Mouse (Mus musculus) CH12.LX (cell line): ENCODE measurements around the gene Syk. TPM values are rescaled to one million over a fixed set of nuclear protein-coding genes. Genes with fewer than 3 reads are reported as not detected.
A peak's percentile ranks its signal among the peaks of the same experiment; 100 is the strongest.

Experiments
- DNase-seq: peaks from one replicate; pipeline ENCODE4 v3.0.0-alpha.2; 2013; ENCODE audit errors: extremely low read depth
- H3K27ac ChIP-seq: 2 replicates; pipeline ENCODE4 v1.5.1; 2012; ENCODE audit warnings: low read depth, mild to moderate bottlenecking, control low read depth, moderate library complexity; ENCODE audit not compliant: insufficient read depth
- H3K27me3 ChIP-seq: replicated peaks from 2 replicates; pipeline ENCODE3; 2012; ENCODE audit warnings: inconsistent platforms
- H3K36me3 ChIP-seq, 2 experiments: replicated peaks in 1 of 2; 2 replicates each; pipeline versions ENCODE3 to v1.6.1; 2012; ENCODE audit warnings: inconsistent platforms in 1 of 2, low read length in 1 of 2, mild to moderate bottlenecking in 1 of 2, mixed read lengths in 1 of 2, moderate library complexity in 1 of 2; ENCODE audit not compliant: control insufficient read depth in 1 of 2, insufficient read depth in 1 of 2
- H3K4me1 ChIP-seq, 2 experiments: 2 replicates each; pipeline ENCODE4 v1.6.1; 2012; ENCODE audit warnings: inconsistent platforms in 1 of 2, moderate library complexity in 1 of 2; ENCODE audit not compliant: insufficient read depth in 2 of 2, control insufficient read depth in 1 of 2
- H3K4me2 ChIP-seq: 2 replicates; pipeline ENCODE4 v1.6.1; 2012; ENCODE audit warnings: low read depth, mild to moderate bottlenecking, control low read depth; ENCODE audit not compliant: poor library complexity, insufficient read depth, severe bottlenecking
- H3K4me3 ChIP-seq, 3 experiments: fragments of 150-350 bp in 1 of 3; sonication (generic) in 1 of 3; replicated peaks in 1 of 3; 2 replicates each; pipeline versions ENCODE3 to v1.5.1; 2011 to 2012; ENCODE audit warnings: low read depth in 2 of 3, low read length in 2 of 3, mild to moderate bottlenecking in 2 of 3, moderate library complexity in 2 of 3, control low read depth in 1 of 3, improper control_type of control experiment in 1 of 3, inconsistent platforms in 1 of 3, mixed read lengths in 1 of 3; ENCODE audit not compliant: poor library complexity in 1 of 3
- H3K79me2 ChIP-seq: replicated peaks from 2 replicates; pipeline ENCODE4 v1.6.1; 2012; ENCODE audit warnings: mild to moderate bottlenecking, moderate library complexity; ENCODE audit not compliant: control insufficient read depth, poor library complexity, insufficient read depth, severe bottlenecking; ENCODE audit errors: extremely low read depth
- H3K9ac ChIP-seq: 2 replicates; pipeline ENCODE4 v1.6.1; 2012; ENCODE audit warnings: low read depth, mild to moderate bottlenecking, control low read depth, moderate library complexity; ENCODE audit not compliant: insufficient read depth
- H3K9me3 ChIP-seq: replicated peaks from 2 replicates; pipeline ENCODE3; 2012; ENCODE audit warnings: low read length, inconsistent platforms, mixed read lengths
- CTCF ChIP-seq, 2 experiments: IDR thresholded peaks in 1 of 2; conservative IDR thresholded peaks in 1 of 2; 2 replicates each; pipeline ENCODE4 v1.5.1; 2011 to 2012; ENCODE audit warnings: low read depth in 2 of 2, low read length in 2 of 2, improper control_type of control experiment in 1 of 2, inconsistent platforms in 1 of 2, mild to moderate bottlenecking in 1 of 2, moderate library complexity in 1 of 2
- EP300 ChIP-seq: IDR thresholded peaks from 2 replicates; pipeline ENCODE4 v1.6.1; 2011; ENCODE audit warnings: low read length, improper control_type of control experiment
- ETS1 ChIP-seq: conservative IDR thresholded peaks from 2 replicates; pipeline ENCODE4 v1.6.1; 2012; ENCODE audit warnings: low read depth, mild to moderate bottlenecking, inconsistent platforms, low read length, improper control_type of control experiment, moderate library complexity
- GABPA ChIP-seq: IDR thresholded peaks from 2 replicates; pipeline ENCODE4 v1.6.1; 2012; ENCODE audit warnings: low read depth, low read length, improper control_type of control experiment, inconsistent platforms; ENCODE audit not compliant: insufficient replicate concordance
- HCFC1 ChIP-seq: IDR thresholded peaks from 2 replicates; pipeline ENCODE4 v1.6.1; 2012; ENCODE audit warnings: low read depth, mild to moderate bottlenecking, inconsistent platforms, low read length, improper control_type of control experiment
- JUN ChIP-seq: IDR thresholded peaks from 2 replicates; pipeline ENCODE4 v1.6.1; 2011; ENCODE audit warnings: low read depth, mild to moderate bottlenecking, low read length, improper control_type of control experiment, moderate library complexity; ENCODE audit not compliant: insufficient read depth
- MAFK ChIP-seq: IDR thresholded peaks from 2 replicates; pipeline ENCODE4 v1.6.1; 2011; ENCODE audit warnings: low read length, improper control_type of control experiment; ENCODE audit not compliant: insufficient replicate concordance
- MAX ChIP-seq: IDR thresholded peaks from 2 replicates; pipeline ENCODE4 v1.6.1; 2011; ENCODE audit warnings: low read length, improper control_type of control experiment
- MEF2A ChIP-seq: IDR thresholded peaks from 2 replicates; pipeline ENCODE4 v1.6.1; 2014; ENCODE audit warnings: low read depth, mild to moderate bottlenecking, inconsistent platforms, low read length, improper control_type of control experiment, borderline replicate concordance
- MYC ChIP-seq: IDR thresholded peaks from 2 replicates; pipeline ENCODE4 v1.6.1; 2011; ENCODE audit warnings: low read depth, mild to moderate bottlenecking, improper control_type of control experiment, low read length
- NELFE ChIP-seq: IDR thresholded peaks from 2 replicates; pipeline ENCODE4 v1.6.1; 2011; ENCODE audit warnings: low read depth, low read length, improper control_type of control experiment
- NRF1 ChIP-seq: IDR thresholded peaks from 2 replicates; pipeline ENCODE4 v1.6.1; 2014; ENCODE audit warnings: low read depth, mild to moderate bottlenecking, inconsistent platforms, low read length, improper control_type of control experiment, moderate library complexity
- PAX5 ChIP-seq: IDR thresholded peaks from 2 replicates; pipeline ENCODE4 v1.6.1; 2012; ENCODE audit warnings: low read length, inconsistent platforms, mixed read lengths
- RCOR1 ChIP-seq: conservative IDR thresholded peaks from 2 replicates; pipeline ENCODE4 v1.6.1; 2012; ENCODE audit warnings: low read depth, mild to moderate bottlenecking, inconsistent platforms, low read length, improper control_type of control experiment
- SIN3A ChIP-seq: IDR thresholded peaks from 2 replicates; pipeline ENCODE4 v1.6.1; 2012; ENCODE audit warnings: low read length, improper control_type of control experiment, inconsistent platforms
- TBP ChIP-seq: conservative IDR thresholded peaks from 2 replicates; pipeline ENCODE4 v1.6.1; 2011; ENCODE audit warnings: low read depth, low read length, improper control_type of control experiment
- TCF12 ChIP-seq: IDR thresholded peaks from 2 replicates; pipeline ENCODE4 v1.6.1; 2014; ENCODE audit warnings: low read depth, mild to moderate bottlenecking, inconsistent platforms, low read length, improper control_type of control experiment
- USF1 ChIP-seq: IDR thresholded peaks from 2 replicates; pipeline ENCODE4 v1.6.1; 2014; ENCODE audit warnings: low read depth, mild to moderate bottlenecking, inconsistent platforms, low read length, improper control_type of control experiment
- ZMIZ1 ChIP-seq: IDR thresholded peaks from 2 replicates; pipeline ENCODE4 v1.6.1; 2012; ENCODE audit warnings: low read depth, mild to moderate bottlenecking, inconsistent platforms, low read length, improper control_type of control experiment
- dilution Hi-C: fragments of 300-500 bp; cut with MboI; formaldehyde crosslinking; loops from 2 replicates; pipeline ENCODE4 v1.14.3; 2020; ENCODE audit warnings: low sequenced_read_pairs; ENCODE audit not compliant: extremely low pct_unique_long_range_greater_than_20kb, extremely low pct_ligation_motif_present
- in situ Hi-C: fragments of 300-500 bp; cut with MboI; formaldehyde crosslinking; loops from 3 replicates; pipeline ENCODE4 v1.14.3; 2019; ENCODE audit warnings: low sequenced_read_pairs, low pct_ligation_motif_present, low pct_unique_long_range_greater_than_20kb, mixed read lengths
- polyA plus RNA-seq: library from polyadenylated mRNA; unstranded; fragments of >175 nt; gene quantifications from 2 replicates; pipeline ENCODE4 v1.2.1, GENCODE M21; 2012; ENCODE audit warnings: low read depth; ENCODE audit not compliant: insufficient read length
- total RNA-seq, 2 experiments: library from RNA; depleted of rRNA; stranded (reverse); fragments of 300-350 nt in 1 of 2; fragments of >200 nt in 1 of 2; gene quantifications; 2 replicates each; pipeline ENCODE4 v1.2.3; 2012 to 2014

The Syk gene
- total and polyA plus RNA-seq, 3 experiments: 117 to 185 (median 163) TPM

DNA sequence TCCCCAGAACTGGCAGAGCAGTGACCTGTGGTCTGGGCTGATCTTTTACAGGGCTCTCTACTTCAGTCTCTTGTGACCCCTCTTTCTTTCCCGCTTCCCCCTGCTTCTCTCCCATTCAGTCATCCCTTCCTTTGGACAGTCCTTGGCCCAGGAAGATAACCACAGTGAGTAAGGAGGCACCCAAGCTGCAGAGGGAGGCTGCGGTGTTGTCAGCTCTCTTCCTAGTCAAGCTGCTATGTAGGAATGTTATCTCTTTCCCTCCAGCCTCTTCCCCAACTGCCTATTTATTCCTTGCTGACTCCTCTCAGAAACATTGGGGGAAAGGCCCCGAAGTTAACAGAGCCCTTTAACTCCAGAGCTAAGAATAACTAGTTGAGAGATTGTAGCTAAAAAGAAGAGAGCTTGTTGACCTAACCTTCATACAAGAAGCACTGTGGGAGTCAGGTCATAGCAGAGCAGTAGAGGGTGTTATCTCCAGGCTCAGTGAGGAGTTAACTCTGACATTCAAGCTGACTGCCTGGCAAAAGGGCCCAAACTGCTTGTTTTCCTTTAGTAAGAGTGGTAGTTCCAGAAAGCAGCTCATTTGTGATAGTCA is 5.5 kb upstream of the Syk start:
- dilution Hi-C loops (no loop called here), in situ Hi-C loops (no loop called here)
- H3K36me3 ChIP-seq: no peaks in the 10 kb centered on the region
- H3K27ac ChIP-seq: no peak overlapping the region
- H3K79me2 ChIP-seq: no peaks in the 10 kb centered on the region
- H3K27me3 ChIP-seq: no peaks in the 10 kb centered on the region
- H3K4me2 ChIP-seq: no peak overlapping the region
- peaks cover 40 to 62% of the 10 kb centered on the region in 2 experiments for H3K4me1 ChIP-seq
- DNase-seq: no peak
- peaks cover 10% of the 10 kb centered on the region for H3K9me3 ChIP-seq
- H3K4me3 ChIP-seq: no peak overlapping the region
- TF ChIP-seq EP300 (no peak), ETS1 (no peak), HCFC1 (no peak), MAFK (no peak), SIN3A (no peak), GABPA (no peak), RCOR1 (no peak), ZMIZ1 (no peak)
- H3K9ac ChIP-seq: no peak overlapping the region

DNA sequence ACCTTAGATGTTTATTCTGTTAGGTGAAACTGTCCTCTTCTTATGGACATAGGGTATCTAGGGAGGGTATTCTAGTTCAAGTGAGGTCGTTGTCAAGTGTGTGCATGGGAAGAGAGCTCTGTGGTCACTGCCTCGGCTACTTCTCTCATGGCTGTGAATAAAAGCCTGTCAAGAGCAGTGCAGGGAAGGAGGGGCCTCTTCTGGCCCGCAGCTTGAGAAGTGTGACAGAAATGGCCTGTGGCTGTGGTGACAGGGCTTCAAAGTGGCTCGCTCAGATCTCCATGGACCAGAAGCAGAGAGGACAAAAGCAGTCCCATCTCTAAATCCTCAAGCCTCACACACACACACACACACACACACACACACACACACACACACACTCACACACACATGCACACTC is 5.0 kb upstream of the Syk start:
- no peaks in the 10 kb centered on the region for H3K27me3 ChIP-seq
- TF ChIP-seq EP300 (no peak), CTCF (conservative IDR thresholded peaks at IDR 0.05 in 1 of 2, IDR thresholded peaks at IDR 0.05 in 1 of 2; ENCODE audit: low read depth in 2 of 2, low read length in 2 of 2) (no peak), NRF1 (no peak), JUN (no peak), NELFE (no peak)
- TF ChIP-seq, all 38 proteins: peak for 0
- H3K4me3 ChIP-seq: peak overlapping the region in 1 of 3 experiments; percentile 41
- H3K36me3 ChIP-seq: no peaks in the 10 kb centered on the region
- in situ Hi-C loops (no loop called here), dilution Hi-C loops (no loop called here)
- H3K27ac ChIP-seq: no peak overlapping the region
- no peak for DNase-seq
- no peak overlapping the region for H3K9ac ChIP-seq
- peaks cover 11% of the 10 kb centered on the region for H3K9me3 ChIP-seq
- H3K4me1 ChIP-seq: peaks cover 38 to 58% of the 10 kb centered on the region in 2 experiments
- no peak overlapping the region for H3K4me2 ChIP-seq
- no peaks in the 10 kb centered on the region for H3K79me2 ChIP-seq

- Histone ChIP-seq H3K9ac (no peak overlapping the region), H3K4me1 (peaks cover 37 to 52% of the 10 kb centered on the region in 2 experiments), H3K9me3 (peaks cover 15% of the 10 kb centered on the region), H3K4me3 (no peak overlapping the region), H3K4me2 (no peak overlapping the region), H3K27ac (no peak overlapping the region), H3K27me3 (no peaks in the 10 kb centered on the region), H3K79me2 (no peaks in the 10 kb centered on the region), H3K36me3 (no peaks in the 10 kb centered on the region)
- DNase-seq: no peak
- dilution Hi-C loops (no loop called here), in situ Hi-C loops (no loop called here)
- TF ChIP-seq RCOR1 (no peak), MEF2A (no peak), NRF1 (no peak), PAX5 (no peak), TBP (no peak), USF1 (no peak), CTCF (conservative IDR thresholded peaks at IDR 0.05 in 1 of 2, IDR thresholded peaks at IDR 0.05 in 1 of 2; ENCODE audit: low read depth in 2 of 2, low read length in 2 of 2) (no peak), MYC (no peak), TCF12 (no peak), MAX (no peak), ETS1 (no peak), MAFK (no peak), JUN (no peak)
These were observed 4.2 kb upstream of the Syk start for GRCm38 (mm10) chr13:52578776-52579175.
